Mouse (Mus musculus): ENCODE data around the gene Cx3cr1. TPM values are rescaled to one million over a fixed set of nuclear protein-coding genes. Genes with fewer than 3 reads are reported as not detected.

Cx3cr1 gene
- polyA plus RNA-seq, 1 experiment = 7.5 TPM

GRCm38 (mm10) chr9:119941407-119941806 lies 128.3 kb downstream of the Cx3cr1 start:
- Histone ChIP-seq H3K27ac (ENCODE audit: control insufficient read depth, insufficient read depth, low read length) (no peak overlapping the region), H3K36me3 (ENCODE audit: control insufficient read depth, insufficient read depth, low read length) (no peaks in the 10 kb centered on the region), H3K4me3 (ENCODE audit: control insufficient read depth, insufficient read depth, low read length) (no peak overlapping the region), H3K27me3 (ENCODE audit: control insufficient read depth, insufficient read depth, low read length) (no peaks in the 10 kb centered on the region), H3K4me1 (replicated peaks; ENCODE audit: control insufficient read depth, insufficient read depth, low read length) (peaks cover 19% of the 10 kb centered on the region)
- no peak for DNase-seq
- 96% methylated on average over 5 of the region's 5 CpGs for WGBS
- TF ChIP-seq POLR2A (IDR thresholded peaks at IDR 0.05; ENCODE audit: control insufficient read depth, extremely low read depth, insufficient read depth, low read length, poor library complexity) (no peak), CTCF (IDR thresholded peaks at IDR 0.05; ENCODE audit: borderline replicate concordance, control insufficient read depth, extremely low read depth, insufficient read depth, low read length, poor library complexity) (no peak)

DNA sequence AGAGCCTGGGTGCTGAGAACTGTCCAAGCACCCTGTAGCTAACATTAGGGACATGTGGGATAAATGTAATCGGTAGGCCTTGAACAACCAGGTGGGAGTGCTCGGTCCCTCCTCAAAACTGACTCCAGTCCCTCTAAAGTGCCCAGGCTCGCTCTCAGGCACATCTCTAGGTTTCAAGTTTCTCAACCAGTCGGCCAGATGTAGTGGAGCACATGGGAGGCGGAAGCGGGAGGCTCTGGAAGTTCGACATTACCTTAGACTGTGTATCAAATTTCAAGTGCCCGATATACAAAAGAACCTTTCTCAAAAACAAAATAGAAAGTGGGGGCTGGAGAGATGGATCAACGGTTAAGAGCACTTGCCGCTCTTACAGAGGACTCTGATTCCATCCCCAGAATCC lies 130.0 kb downstream of the Cx3cr1 start:
- no peaks in the 10 kb centered on the region for H3K27me3 ChIP-seq (ENCODE audit: control insufficient read depth, insufficient read depth, low read length)
- H3K27ac ChIP-seq (ENCODE audit: control insufficient read depth, insufficient read depth, low read length) = no peak overlapping the region
- H3K4me1 ChIP-seq (replicated peaks; ENCODE audit: control insufficient read depth, insufficient read depth, low read length) = peaks cover 21% of the 10 kb centered on the region
- no peaks in the 10 kb centered on the region for H3K36me3 ChIP-seq (ENCODE audit: control insufficient read depth, insufficient read depth, low read length)
- H3K4me3 ChIP-seq (ENCODE audit: control insufficient read depth, insufficient read depth, low read length) = no peak overlapping the region
- WGBS = 93% methylated on average over 10 of the region's 10 CpGs
- no peak for DNase-seq
- no peak for TF ChIP-seq POLR2A (IDR thresholded peaks at IDR 0.05; ENCODE audit: control insufficient read depth, extremely low read depth, insufficient read depth, low read length, poor library complexity)
- TF ChIP-seq CTCF (IDR thresholded peaks at IDR 0.05; ENCODE audit: borderline replicate concordance, control insufficient read depth, extremely low read depth, insufficient read depth, low read length, poor library complexity) = no peak

DNA sequence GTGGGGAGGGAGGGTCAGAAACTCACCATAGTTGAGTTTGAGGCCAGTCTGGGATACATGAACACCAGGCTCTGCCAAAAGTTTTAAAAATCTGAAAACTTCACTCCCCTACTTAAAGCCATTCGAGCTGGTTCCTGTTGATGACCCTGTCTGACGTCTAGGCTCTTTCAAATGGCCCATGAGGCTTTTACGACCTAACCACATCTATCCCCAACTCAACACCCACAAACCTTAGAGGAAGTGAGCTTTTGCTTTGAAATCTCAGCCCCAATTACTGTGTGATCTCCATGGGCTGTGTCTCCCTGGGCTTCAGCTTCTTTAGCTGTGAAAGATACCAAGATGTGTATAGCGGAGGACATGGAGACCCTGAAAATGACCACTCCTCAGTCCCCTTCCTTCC lies 131.2 kb downstream of the Cx3cr1 start:
- Histone ChIP-seq H3K27ac (ENCODE audit: control insufficient read depth, insufficient read depth, low read length) (no peak overlapping the region), H3K36me3 (ENCODE audit: control insufficient read depth, insufficient read depth, low read length) (no peaks in the 10 kb centered on the region), H3K4me1 (replicated peaks; ENCODE audit: control insufficient read depth, insufficient read depth, low read length) (peaks cover 21% of the 10 kb centered on the region), H3K27me3 (ENCODE audit: control insufficient read depth, insufficient read depth, low read length) (no peaks in the 10 kb centered on the region), H3K4me3 (ENCODE audit: control insufficient read depth, insufficient read depth, low read length) (no peak overlapping the region)
- 21% methylated on average over 4 of the region's 4 CpGs for WGBS
- TF ChIP-seq POLR2A (IDR thresholded peaks at IDR 0.05; ENCODE audit: control insufficient read depth, extremely low read depth, insufficient read depth, low read length, poor library complexity) = no peak
- no peak for TF ChIP-seq CTCF (IDR thresholded peaks at IDR 0.05; ENCODE audit: borderline replicate concordance, control insufficient read depth, extremely low read depth, insufficient read depth, low read length, poor library complexity)
- peak; percentile 12 for DNase-seq

DNA sequence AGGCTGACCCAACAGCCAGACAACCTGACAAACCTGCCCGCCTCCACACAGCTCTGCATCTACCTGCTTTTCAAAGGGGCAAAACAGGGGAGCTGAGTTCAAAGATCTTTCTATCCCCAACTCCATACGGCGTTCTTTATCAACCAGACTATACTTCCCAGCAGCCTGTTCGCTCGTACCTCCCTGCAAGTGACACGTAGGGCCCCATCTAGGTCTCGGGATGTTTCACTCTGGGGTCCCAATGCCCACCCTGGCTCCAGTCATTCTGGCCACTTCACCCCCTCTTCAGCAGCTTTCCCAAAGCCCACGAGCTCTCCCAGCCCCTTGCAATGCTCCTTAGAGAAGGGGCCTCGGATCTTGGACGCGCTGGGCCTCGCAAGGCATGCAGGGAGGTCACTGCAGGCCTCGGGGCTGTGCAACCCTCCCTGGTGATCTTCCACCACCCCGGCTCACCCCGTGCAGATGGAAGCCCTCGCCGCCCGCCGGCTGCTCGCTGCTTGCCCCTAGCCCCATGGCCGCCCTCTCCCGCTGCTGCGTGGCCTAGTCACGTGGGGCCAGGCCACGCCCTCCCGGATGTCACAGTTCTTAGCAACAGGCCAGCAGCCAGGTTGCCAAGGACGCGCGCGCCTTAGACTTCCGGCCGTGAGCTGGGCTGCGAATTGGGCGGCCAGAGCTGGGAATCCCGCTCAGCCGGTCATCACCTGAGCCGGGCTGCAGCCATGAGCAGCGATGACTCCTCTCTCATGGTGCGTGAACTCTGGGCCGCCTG lies 132.5 kb downstream of the Cx3cr1 start, which contains the start of the genes Gorasp1 and Ttc21a:
Gene Gorasp1 (minus strand): TSS at position 561 of the 769 bp plus-strand sequence.
Gene Ttc21a (plus strand): TSS at position 602 of the 769 bp plus-strand sequence.
- WGBS = 1% methylated on average over 40 of the region's 40 CpGs
- Histone ChIP-seq H3K36me3 (ENCODE audit: control insufficient read depth, insufficient read depth, low read length) (no peaks in the 10 kb centered on the region), H3K4me1 (replicated peaks; ENCODE audit: control insufficient read depth, insufficient read depth, low read length) (peaks cover 21% of the 10 kb centered on the region)

GRCm38 (mm10) chr9:119933675-119934074 lies 136.0 kb downstream of the Cx3cr1 start:
- TF ChIP-seq POLR2A (IDR thresholded peaks at IDR 0.05; ENCODE audit: control insufficient read depth, extremely low read depth, insufficient read depth, low read length, poor library complexity) (no peak), CTCF (IDR thresholded peaks at IDR 0.05; ENCODE audit: borderline replicate concordance, control insufficient read depth, extremely low read depth, insufficient read depth, low read length, poor library complexity) (no peak)
- no peaks in the 10 kb centered on the region for H3K27me3 ChIP-seq (ENCODE audit: control insufficient read depth, insufficient read depth, low read length)
- peaks cover 18% of the 10 kb centered on the region for H3K4me1 ChIP-seq (replicated peaks; ENCODE audit: control insufficient read depth, insufficient read depth, low read length)
- no peaks in the 10 kb centered on the region for H3K36me3 ChIP-seq (ENCODE audit: control insufficient read depth, insufficient read depth, low read length)
- 94% methylated on average over 6 of the region's 6 CpGs for WGBS
- no peak overlapping the region for H3K4me3 ChIP-seq (ENCODE audit: control insufficient read depth, insufficient read depth, low read length)
- H3K27ac ChIP-seq (ENCODE audit: control insufficient read depth, insufficient read depth, low read length) = no peak overlapping the region
- no peak for DNase-seq

More for the DNA sequence above, 132.5 kb downstream of the Cx3cr1 start, which contains the start of the genes Gorasp1 and Ttc21a:
- TF ChIP-seq POLR2A (IDR thresholded peaks at IDR 0.05; ENCODE audit: control insufficient read depth, extremely low read depth, insufficient read depth, low read length, poor library complexity) (peak; percentile 59; the same call in 1 of the 2 replicates), CTCF (IDR thresholded peaks at IDR 0.05; ENCODE audit: borderline replicate concordance, control insufficient read depth, extremely low read depth, insufficient read depth, low read length, poor library complexity) (no peak; the same call in 1 of the 2 replicates)
- H3K27ac ChIP-seq (ENCODE audit: control insufficient read depth, insufficient read depth, low read length) = no peak within 1 kb of the TSS
- peak; percentile 94 for DNase-seq
- H3K27me3 ChIP-seq (ENCODE audit: control insufficient read depth, insufficient read depth, low read length) = no peaks in the 10 kb centered on the region
- peak within 1 kb of the TSS; percentile 75 for H3K4me3 ChIP-seq (ENCODE audit: control insufficient read depth, insufficient read depth, low read length)

GRCm38 (mm10) chr9:119932358-119932757 lies 137.3 kb downstream of the Cx3cr1 start:
- Histone ChIP-seq H3K27ac (ENCODE audit: control insufficient read depth, insufficient read depth, low read length) (no peak overlapping the region), H3K27me3 (ENCODE audit: control insufficient read depth, insufficient read depth, low read length) (no peaks in the 10 kb centered on the region), H3K4me3 (ENCODE audit: control insufficient read depth, insufficient read depth, low read length) (no peak overlapping the region), H3K36me3 (ENCODE audit: control insufficient read depth, insufficient read depth, low read length) (peaks cover 5% of the 10 kb centered on the region; the same call in 1 of the 2 replicates), H3K4me1 (replicated peaks; ENCODE audit: control insufficient read depth, insufficient read depth, low read length) (peaks cover 6% of the 10 kb centered on the region)
- TF ChIP-seq CTCF (IDR thresholded peaks at IDR 0.05; ENCODE audit: borderline replicate concordance, control insufficient read depth, extremely low read depth, insufficient read depth, low read length, poor library complexity) = no peak
- no peak for TF ChIP-seq POLR2A (IDR thresholded peaks at IDR 0.05; ENCODE audit: control insufficient read depth, extremely low read depth, insufficient read depth, low read length, poor library complexity)
- WGBS = 97% methylated on average over 12 of the region's 12 CpGs
- no peak for DNase-seq
